In the genomic region with DNA sequence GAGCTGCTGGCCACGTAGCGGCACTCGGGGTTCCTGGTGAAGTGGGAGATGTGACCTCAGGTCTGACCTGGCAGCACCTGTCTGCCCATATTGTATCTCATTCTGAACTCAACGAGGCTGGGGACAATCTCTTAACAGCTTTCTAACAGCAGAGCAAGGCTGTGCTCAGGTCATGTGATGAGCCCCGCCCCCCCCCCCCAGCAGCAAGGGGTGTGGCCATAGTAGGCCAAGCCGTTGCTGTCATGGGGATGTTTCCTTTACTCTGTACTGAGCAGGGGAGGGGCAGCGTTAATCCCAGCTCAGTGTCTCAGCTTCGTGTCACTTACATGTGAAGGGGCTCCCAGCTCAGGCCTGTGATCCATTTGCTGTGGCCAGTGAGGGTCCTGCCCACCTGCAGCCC, we compare ENCODE assay signal across 19 mouse cellular contexts. TPM values are rescaled to one million over a fixed set of nuclear protein-coding genes. Genes with fewer than 3 reads are reported as not detected.
"Had no signal": no experiment of that assay in that cellular context is flagged by ENCODE, and none has a peak within 500 bp of the region (broad histone marks: within the 10 kb centered on the region; RNA-seq: fewer than 3 reads in every experiment).

No protein-coding gene starts in this region.

- H3K27ac ChIP-seq: kidney, embryonic 15.5 days; limb, embryonic 12.5 days; midbrain, embryonic 10.5 days; midbrain, embryonic 15.5 days; stomach, postnatal 0 days had no signal

- H3K4me3 ChIP-seq: kidney, embryonic 15.5 days; limb, embryonic 12.5 days; midbrain, embryonic 10.5 days; midbrain, embryonic 15.5 days had no signal

- H3K4me2 ChIP-seq: kidney, embryonic 15.5 days; limb, embryonic 12.5 days; midbrain, embryonic 15.5 days had no signal

- H3K9ac ChIP-seq: kidney, embryonic 15.5 days; limb, embryonic 12.5 days; midbrain, embryonic 15.5 days had no signal

- ATAC-seq: intestine, embryonic 16.5 days; lung, postnatal 0 days; midbrain, embryonic 15.5 days had no signal

- H3K9me3 ChIP-seq: kidney, embryonic 15.5 days; limb, embryonic 12.5 days; midbrain, embryonic 10.5 days; midbrain, embryonic 15.5 days had no signal

- DNase-seq: kidney, adult 2 months; kidney, postnatal 14 days; layer of hippocampus, adult 9-11 months; layer of hippocampus, postnatal 36 days; lung, adult 2 months; lung, postnatal 36 days; right cerebral cortex, postnatal 25 days; thymus, postnatal 14 days had no signal

RNA-seq across cellular contexts. Expression of a gene that starts 5.4 kb away (rescaled TPM):
- total RNA-seq: megakaryocyte, adult 5-6 weeks had no signal

RNA-seq across cellular contexts. Expression of a gene that starts 13.0 kb away (rescaled TPM):
- total RNA-seq: layer of hippocampus, postnatal 36 days; left cerebral cortex, adult 8-10 months; left cerebral cortex, postnatal 25 days; liver, adult 2 months; megakaryocyte, adult 5-6 weeks had no signal
- polyA plus RNA-seq: liver, adult 2 months; stomach, postnatal 0 days had no signal
